11 mouse cellular contexts compared by ENCODE assay signal in the genomic region with DNA sequence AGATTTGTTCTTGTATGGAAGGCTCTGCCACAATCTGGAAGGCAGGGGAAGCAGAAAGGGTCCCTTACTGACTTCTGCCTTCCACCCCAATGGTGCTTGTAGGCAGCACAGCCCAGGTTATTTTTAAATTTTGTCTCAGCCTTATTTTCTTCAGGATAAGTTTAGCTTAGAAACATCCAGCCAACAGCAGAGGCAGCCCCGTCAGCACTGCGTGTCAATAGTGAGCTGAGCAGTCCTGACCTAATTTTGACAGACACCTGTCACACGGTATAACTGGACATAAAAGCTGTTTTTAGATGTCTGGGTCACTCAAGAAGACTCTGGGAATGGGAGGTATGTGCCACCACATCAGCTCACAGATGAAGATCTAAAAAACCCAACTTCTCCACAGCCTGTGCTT. TPM values are rescaled to one million over a fixed set of nuclear protein-coding genes. Genes with fewer than 3 reads are reported as not detected.
"Had no signal": no experiment of that assay in that cellular context is flagged by ENCODE, and none has a peak within 500 bp of the region (broad histone marks: within the 10 kb centered on the region; RNA-seq: fewer than 3 reads in every experiment).

No protein-coding gene starts in this region.

- DNase-seq: kidney, postnatal 14 days; kidney, postnatal 4 days; left cerebral cortex, postnatal 4 days; liver, postnatal 0 days; lung, embryonic 14.5 days; right cerebral cortex, adult 18-20 months; right cerebral cortex, postnatal 14 days; right cerebral cortex, postnatal 4 days; spleen, adult 18-20 months; thymus, postnatal 25 days had no signal

RNA-seq across cellular contexts. Expression of gene Arhgap20, which starts 9.1 kb away (rescaled TPM):
- total RNA-seq: megakaryocyte, adult 5-6 weeks had no signal
